Mouse (Mus musculus): ENCODE data around the gene Usp36. TPM values are rescaled to one million over a fixed set of nuclear protein-coding genes. Genes with fewer than 3 reads are reported as not detected.

Gene Usp36
- total and polyA plus RNA-seq, 2 experiments = 2.7 to 12.3 TPM

DNA sequence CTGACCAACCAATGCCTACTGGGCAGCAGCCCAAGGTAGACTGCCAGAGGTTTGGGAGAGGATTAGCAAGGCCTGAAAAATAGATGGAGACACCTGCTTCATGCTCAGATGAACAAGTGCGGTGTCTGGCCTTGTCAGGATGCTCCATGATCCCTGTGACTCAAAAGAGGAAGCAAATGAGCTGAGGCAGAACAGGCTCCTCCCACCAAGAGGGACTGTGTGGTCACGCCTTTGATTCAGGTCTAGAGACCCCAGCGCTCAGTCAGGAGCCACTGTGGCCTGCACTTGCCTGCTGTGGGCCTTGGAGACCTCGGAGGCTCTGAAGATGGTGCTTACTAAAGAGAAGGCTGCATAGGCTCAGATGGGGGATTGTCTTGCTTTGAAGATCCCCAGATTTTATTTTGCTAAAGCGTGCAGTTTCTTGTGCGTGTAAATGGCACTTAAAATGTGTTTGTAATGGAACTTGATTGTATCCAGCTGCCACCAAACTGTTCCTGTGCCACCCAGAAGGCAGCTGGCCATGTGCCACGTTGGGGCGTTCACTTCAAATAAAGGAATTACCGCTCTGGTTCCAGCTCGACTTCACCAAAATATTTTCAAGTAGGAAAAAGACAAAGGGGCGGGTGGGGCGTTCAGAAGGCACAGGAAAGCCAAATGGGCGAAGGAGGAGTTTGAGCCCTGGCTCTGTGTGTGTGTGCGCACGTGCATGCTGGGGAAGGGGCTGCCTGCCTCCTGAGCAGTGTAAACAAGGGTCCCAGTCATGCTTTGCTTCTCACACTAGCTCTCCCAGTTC, 35.7 kb downstream of the Usp36 start:
- Histone ChIP-seq H3K9ac (ENCODE audit: low read depth, low read length) (no peak overlapping the region), H3K4me1 (ENCODE audit: control insufficient read depth, insufficient read depth, low read length) (peaks cover 3% of the 10 kb centered on the region; the same call in 1 of the 2 replicates), H3K27me3 (ENCODE audit: control insufficient read depth, insufficient read depth, low read length) (no peaks in the 10 kb centered on the region), H3K36me3 (ENCODE audit: control insufficient read depth, insufficient read depth, low read length) (no peaks in the 10 kb centered on the region; the same call in 1 of the 2 replicates), H3K27ac (replicated peaks; ENCODE audit: insufficient read depth, low read depth, low read length) (no peak overlapping the region), H3K4me3 (ENCODE audit: insufficient read depth, low read depth, low read length) (no peak overlapping the region), H3K79me2 (ENCODE audit: control insufficient read depth, insufficient read depth, low read length) (no peaks in the 10 kb centered on the region)
- peak; percentile 65 for DNase-seq (ENCODE audit: extremely low read depth, low read depth, low spot score)
- WGBS = 70% methylated on average over 15 of the region's 15 CpGs
- TF ChIP-seq POLR2A (IDR thresholded peaks at IDR 0.05; ENCODE audit: extremely low read depth, insufficient read depth, low read length) = no peak
- TF ChIP-seq CTCF (IDR thresholded peaks at IDR 0.05; ENCODE audit: low read depth, low read length) = no peak

DNA sequence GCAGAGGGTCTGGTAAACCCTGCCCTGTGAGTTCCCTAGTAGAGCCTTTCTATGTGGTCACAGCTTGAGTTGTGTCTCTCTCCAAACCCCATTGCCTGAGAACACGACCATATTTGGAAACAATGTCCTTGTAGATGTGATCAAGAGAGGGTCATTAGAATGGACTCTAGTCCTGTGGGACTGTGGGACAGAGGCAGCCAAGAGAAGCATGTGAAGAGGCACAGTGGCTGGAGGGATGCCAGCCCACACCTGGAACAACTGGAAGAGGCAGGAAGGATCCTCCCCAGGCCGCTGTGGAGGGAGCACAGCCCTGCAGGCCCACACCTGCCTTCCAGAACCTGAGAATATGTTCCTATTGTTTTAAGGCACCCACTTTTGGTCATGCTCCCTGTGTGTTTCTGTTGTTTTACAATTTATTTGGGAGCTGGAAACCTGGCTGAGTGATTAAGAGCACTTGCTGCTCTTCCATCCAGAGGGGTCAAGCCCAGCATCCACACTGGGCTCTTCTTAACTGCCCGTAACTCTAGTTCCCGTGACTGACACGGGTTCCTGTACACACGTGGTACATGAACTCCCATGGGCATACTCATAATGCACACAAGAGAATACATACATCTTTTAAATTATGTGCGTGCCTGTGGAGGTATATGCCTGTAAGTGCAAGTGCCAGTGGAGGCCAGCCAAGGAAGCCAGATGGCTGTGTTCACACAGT, 36.4 kb downstream of the Usp36 start:
- Histone ChIP-seq H3K4me1 (ENCODE audit: control insufficient read depth, insufficient read depth, low read length) (peaks cover 5% of the 10 kb centered on the region), H3K36me3 (ENCODE audit: control insufficient read depth, insufficient read depth, low read length) (no peaks in the 10 kb centered on the region), H3K79me2 (ENCODE audit: control insufficient read depth, insufficient read depth, low read length) (no peaks in the 10 kb centered on the region), H3K27ac (replicated peaks; ENCODE audit: insufficient read depth, low read depth, low read length) (no peak overlapping the region), H3K9ac (ENCODE audit: low read depth, low read length) (no peak overlapping the region), H3K27me3 (ENCODE audit: control insufficient read depth, insufficient read depth, low read length) (no peaks in the 10 kb centered on the region), H3K4me3 (ENCODE audit: insufficient read depth, low read depth, low read length) (no peak overlapping the region)
- 76% methylated on average over 7 of the region's 7 CpGs for WGBS
- TF ChIP-seq CTCF (IDR thresholded peaks at IDR 0.05; ENCODE audit: low read depth, low read length) (no peak), POLR2A (IDR thresholded peaks at IDR 0.05; ENCODE audit: extremely low read depth, insufficient read depth, low read length) (no peak)
- peak; percentile 74 for DNase-seq (ENCODE audit: extremely low read depth, low read depth, low spot score)

- WGBS = under 1% methylated on average over 5 of the region's 5 CpGs
- Histone ChIP-seq H3K9ac (ENCODE audit: low read depth, low read length) (peak overlapping the region; percentile 48), H3K27me3 (ENCODE audit: control insufficient read depth, insufficient read depth, low read length) (no peaks in the 10 kb centered on the region), H3K4me1 (ENCODE audit: control insufficient read depth, insufficient read depth, low read length) (peaks cover 15% of the 10 kb centered on the region), H3K36me3 (ENCODE audit: control insufficient read depth, insufficient read depth, low read length) (no peaks in the 10 kb centered on the region), H3K4me3 (ENCODE audit: insufficient read depth, low read depth, low read length) (peak overlapping the region; percentile 8; the same call in 1 of the 2 replicates), H3K27ac (replicated peaks; ENCODE audit: insufficient read depth, low read depth, low read length) (peak overlapping the region; percentile 81), H3K79me2 (ENCODE audit: control insufficient read depth, insufficient read depth, low read length) (peaks cover 9% of the 10 kb centered on the region; the same call in 1 of the 2 replicates)
- TF ChIP-seq CTCF (IDR thresholded peaks at IDR 0.05; ENCODE audit: low read depth, low read length) (no peak), POLR2A (IDR thresholded peaks at IDR 0.05; ENCODE audit: extremely low read depth, insufficient read depth, low read length) (0 out of 2 replicates have a peak, but pooled peaks have one; percentile 30)
- DNase-seq (ENCODE audit: extremely low read depth, low read depth, low spot score) = peak; percentile 74
Observed at GRCm38 (mm10) chr11:118249012-118249383, 41.0 kb downstream of the Usp36 start.

- WGBS = under 1% methylated on average over 83 of the region's 86 CpGs
Observed at GRCm38 (mm10) chr11:118248150-118249011, 41.7 kb downstream of the Usp36 start, which contains the start of gene Cyth1. Gene Cyth1 (minus strand): TSS chr11:118248592.

GRCm38 (mm10) chr11:118247359-118248095, 42.5 kb downstream of the Usp36 start:
- Histone ChIP-seq H3K4me3 (ENCODE audit: insufficient read depth, low read depth, low read length) (peak overlapping the region; percentile 79), H3K36me3 (ENCODE audit: control insufficient read depth, insufficient read depth, low read length) (no peaks in the 10 kb centered on the region), H3K4me1 (ENCODE audit: control insufficient read depth, insufficient read depth, low read length) (peaks cover 17% of the 10 kb centered on the region), H3K27ac (replicated peaks; ENCODE audit: insufficient read depth, low read depth, low read length) (peak overlapping the region; percentile 77), H3K79me2 (ENCODE audit: control insufficient read depth, insufficient read depth, low read length) (peaks cover 16% of the 10 kb centered on the region; the same call in 1 of the 2 replicates), H3K9ac (ENCODE audit: low read depth, low read length) (peak overlapping the region; percentile 93), H3K27me3 (ENCODE audit: control insufficient read depth, insufficient read depth, low read length) (no peaks in the 10 kb centered on the region)
- WGBS = under 1% methylated on average over 43 of the region's 43 CpGs
- peak; percentile 78 for DNase-seq (ENCODE audit: extremely low read depth, low read depth, low spot score)
- TF ChIP-seq POLR2A (IDR thresholded peaks at IDR 0.05; ENCODE audit: extremely low read depth, insufficient read depth, low read length) (no peak), CTCF (IDR thresholded peaks at IDR 0.05; ENCODE audit: low read depth, low read length) (no peak)

More at GRCm38 (mm10) chr11:118248150-118249011, 41.7 kb downstream of the Usp36 start, which contains the start of gene Cyth1:
- peak; percentile 96 for DNase-seq (ENCODE audit: extremely low read depth, low read depth, low spot score)
- H3K27me3 ChIP-seq (ENCODE audit: control insufficient read depth, insufficient read depth, low read length) = no peaks in the 10 kb centered on the region
- H3K27ac ChIP-seq (replicated peaks; ENCODE audit: insufficient read depth, low read depth, low read length) = peak within 1 kb of the TSS; percentile 81
- H3K4me1 ChIP-seq (ENCODE audit: control insufficient read depth, insufficient read depth, low read length) = peaks cover 16% of the 10 kb centered on the region
- peak within 1 kb of the TSS; percentile 79 for H3K4me3 ChIP-seq (ENCODE audit: insufficient read depth, low read depth, low read length)
- no peaks in the 10 kb centered on the region for H3K36me3 ChIP-seq (ENCODE audit: control insufficient read depth, insufficient read depth, low read length)
- H3K79me2 ChIP-seq (ENCODE audit: control insufficient read depth, insufficient read depth, low read length) = peaks cover 13% of the 10 kb centered on the region; the same call in 1 of the 2 replicates
- H3K9ac ChIP-seq (ENCODE audit: low read depth, low read length) = peak within 1 kb of the TSS; percentile 93
- TF ChIP-seq POLR2A (IDR thresholded peaks at IDR 0.05; ENCODE audit: extremely low read depth, insufficient read depth, low read length) (peak; percentile 85; the same call in 1 of the 2 replicates), CTCF (IDR thresholded peaks at IDR 0.05; ENCODE audit: low read depth, low read length) (no peak)

All from liver, adult 2 months (tissue).